Mouse (Mus musculus) stomach, embryonic 16.5 days (tissue): ENCODE data around the gene Snx33. TPM values are rescaled to one million over a fixed set of nuclear protein-coding genes. Genes with fewer than 3 reads are reported as not detected.

Experiments used
- ATAC-seq: fragments of 200-750 bp; cut with Nextera tagmentation; 2 replicates; pipeline ENCODE4 v1.8.0; 2017; ENCODE audit warnings: moderate number of reproducible peaks, moderate TSS enrichment; ENCODE audit not compliant: insufficient read depth, low FRiP score
- H3K27ac ChIP-seq: fragments of 300-500 bp; sonication (generic); 2 replicates; pipeline ENCODE4 v1.5.1; 2014; ENCODE audit warnings: low read length
- H3K27me3 ChIP-seq: fragments of 300-500 bp; sonication (generic); 2 replicates; pipeline ENCODE4 v1.6.1; 2014; ENCODE audit warnings: low read length, control low read depth, mixed read lengths; ENCODE audit not compliant: control insufficient read depth, insufficient read depth
- H3K36me3 ChIP-seq: fragments of 300-500 bp; sonication (generic); 2 replicates; pipeline ENCODE4 v1.6.1; 2014; ENCODE audit warnings: low read length; ENCODE audit not compliant: control insufficient read depth, insufficient read depth
- H3K4me1 ChIP-seq: fragments of 300-500 bp; sonication (generic); 2 replicates; pipeline ENCODE4 v1.6.1; 2014; ENCODE audit warnings: low read length, control low read depth, mixed read lengths; ENCODE audit not compliant: control insufficient read depth, insufficient read depth
- H3K4me2 ChIP-seq: fragments of 300-500 bp; sonication (generic); 2 replicates; pipeline ENCODE4 v1.6.1; 2014; ENCODE audit warnings: low read depth, low read length, mixed read lengths
- H3K4me3 ChIP-seq: fragments of 300-500 bp; sonication (generic); replicated peaks from 2 replicates; pipeline ENCODE4 v1.5.1; 2014; ENCODE audit warnings: mild to moderate bottlenecking, low read length
- H3K9ac ChIP-seq: fragments of 300-500 bp; sonication (generic); 2 replicates; pipeline ENCODE4 v1.6.1; 2014; ENCODE audit warnings: low read length
- H3K9me3 ChIP-seq: fragments of 300-500 bp; sonication (generic); replicated peaks from 2 replicates; pipeline ENCODE4 v1.6.1; 2016; ENCODE audit warnings: low read length, control low read depth; ENCODE audit not compliant: control insufficient read depth
- WGBS: fragments of 180-500 bp; shearing (Covaris S2); extraction: QIAGEN DNeasy Blood & Tissue Kit; methylation state at CpG from one replicate; pipeline ENCODE4 v1.1.7; 2014; 5-methylcytosine and 5-hydroxymethylcytosine counted together
- polyA plus RNA-seq: library from polyadenylated mRNA; unstranded; fragments of >200 nt; fragmentation: Nextera tagmentation; extraction: Ambion mirVana; gene quantifications from 2 replicates; pipeline ENCODE4 v1.2.1, GENCODE M21; 2015

The Snx33 gene
- polyA plus RNA-seq, 1 experiment from 2014 or later: 12.9 TPM

GRCm38 (mm10) chr9:56868292-56868691, 59.9 kb downstream of the Snx33 start:
- Histone ChIP-seq H3K4me1 (peaks cover 86% of the 10 kb centered on the region), H3K9me3 (no peaks in the 10 kb centered on the region), H3K27me3 (no peaks in the 10 kb centered on the region), H3K9ac (peak overlapping the region; percentile 74), H3K36me3 (no peaks in the 10 kb centered on the region), H3K4me2 (peak overlapping the region; percentile 64), H3K27ac (peak overlapping the region; percentile 70), H3K4me3 (peak overlapping the region; percentile 51; the same call in 1 of the 2 replicates)
- peak; percentile 72 for ATAC-seq
- 22% methylated on average over 6 of the region's 6 CpGs for WGBS

Other genes starting within 250 kb of the Snx33 start
- 1.8 and 3.2 TPM in 2 replicates for gene Lingo1, start 131.9 kb downstream of the Snx33 start, polyA plus RNA-seq
- gene Odf3l1, start 63.7 kb downstream of the Snx33 start, polyA plus RNA-seq: 1.2 and 1.3 TPM in 2 replicates
- gene Cspg4, start 63.3 kb downstream of the Snx33 start, polyA plus RNA-seq: 24.0 and 28.1 TPM in 2 replicates
- 73.9 and 80.1 TPM in 2 replicates for gene Imp3, start 9.1 kb upstream of the Snx33 start, polyA plus RNA-seq
- gene Snupn, start 22.5 kb upstream of the Snx33 start, polyA plus RNA-seq: 19.8 and 20.0 TPM in 2 replicates
- 14.2 and 15.1 TPM in 2 replicates for gene Ptpn9, start 66.6 kb upstream of the Snx33 start, polyA plus RNA-seq
- 27.5 and 27.6 TPM in 2 replicates for gene Sin3a, start 143.7 kb upstream of the Snx33 start, polyA plus RNA-seq
- 74.8 and 80.9 TPM in 2 replicates for gene Man2c1, start 202.3 kb upstream of the Snx33 start, polyA plus RNA-seq
- 8.4 and 8.9 TPM in 2 replicates for gene Neil1, start 219.9 kb upstream of the Snx33 start, polyA plus RNA-seq
- 84.3 and 92.9 TPM in 2 replicates for gene Commd4, start 230.0 kb upstream of the Snx33 start, polyA plus RNA-seq